Mouse (Mus musculus): ENCODE measurements at regions not wholly inside any gene's neighbourhood (a gene's known extent, or its start where the extent isn't known, plus 50 kb on each side); places are given as distances from the start of the nearest gene placed in this dataset.

DNA sequence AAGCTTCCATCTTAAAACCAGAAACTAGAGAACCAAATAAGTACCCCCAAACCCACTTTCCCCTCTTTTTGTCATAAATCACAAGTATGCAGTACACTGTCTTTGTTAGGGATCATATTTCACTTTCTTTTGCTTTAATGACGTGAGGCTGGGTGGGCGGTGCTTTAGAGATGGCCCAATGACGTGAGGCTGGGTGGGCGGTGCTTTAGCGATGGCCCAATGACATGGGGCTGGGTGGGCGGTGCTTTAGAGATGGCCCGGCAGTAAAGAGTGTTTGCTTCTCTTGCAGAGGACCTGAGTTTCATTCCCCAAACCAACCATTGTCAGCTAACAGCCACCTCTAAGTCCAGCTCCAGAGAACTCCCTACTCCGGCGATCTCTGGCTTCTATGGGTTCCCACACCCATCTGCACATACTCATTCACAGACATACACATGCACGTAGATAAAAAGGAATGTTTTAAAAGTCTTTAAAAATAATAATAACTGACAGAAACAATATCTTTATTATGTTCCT, 59.2 kb upstream of the Siah3 start:
- H3K27me3 ChIP-seq (ENCODE audit: control insufficient read depth, insufficient read depth, low read length), result no peaks in the 10 kb centered on the region
- H3K4me3 ChIP-seq (replicated peaks; ENCODE audit: low read length), result no peak overlapping the region
- H3K4me1 ChIP-seq (ENCODE audit: control insufficient read depth, insufficient read depth, low read length), result 0 out of 2 replicates have a peak, but pooled peaks cover 5% of the 10 kb centered on the region
- no peaks in the 10 kb centered on the region for H3K36me3 ChIP-seq (ENCODE audit: control insufficient read depth, insufficient read depth, low read length)
- no peaks in the 10 kb centered on the region for H3K9me3 ChIP-seq (replicated peaks; ENCODE audit: control insufficient read depth, low read length)
- WGBS, result 84% methylated on average over 10 of the region's 10 CpGs
- no peak overlapping the region for H3K27ac ChIP-seq (ENCODE audit: low read length)
- ATAC-seq (ENCODE audit: insufficient read depth, low FRiP score), result no peak
- no peak overlapping the region for H3K9ac ChIP-seq (ENCODE audit: low read length)
- no peak overlapping the region for H3K4me2 ChIP-seq (ENCODE audit: low read depth, low read length)

DNA sequence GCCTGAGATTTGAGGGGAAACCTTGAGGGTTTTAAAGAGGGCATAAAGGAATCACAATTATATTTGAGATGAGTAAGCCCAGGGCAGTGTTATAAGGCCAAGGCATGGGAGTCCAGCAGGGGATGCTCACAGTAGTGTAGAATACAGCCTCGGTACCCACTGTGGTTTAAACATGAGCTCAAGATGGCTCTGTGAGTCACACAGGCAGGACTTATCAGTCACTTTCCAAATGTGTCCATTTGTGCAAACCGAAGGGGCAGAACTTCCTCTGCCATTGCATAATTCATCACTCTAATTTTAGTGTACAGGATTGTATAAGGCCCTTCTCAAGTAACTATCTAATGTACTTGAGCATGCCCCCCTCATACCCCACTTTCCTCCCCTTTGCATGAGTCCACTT, 56.1 kb upstream of the Siah3 start:
- Histone ChIP-seq H3K4me2 (ENCODE audit: low read depth, low read length) (no peak overlapping the region), H3K9me3 (replicated peaks; ENCODE audit: control insufficient read depth, low read length) (no peaks in the 10 kb centered on the region), H3K27ac (ENCODE audit: low read length) (no peak overlapping the region), H3K36me3 (ENCODE audit: control insufficient read depth, insufficient read depth, low read length) (no peaks in the 10 kb centered on the region), H3K4me3 (replicated peaks; ENCODE audit: low read length) (no peak overlapping the region), H3K9ac (ENCODE audit: low read length) (no peak overlapping the region), H3K27me3 (ENCODE audit: control insufficient read depth, insufficient read depth, low read length) (no peaks in the 10 kb centered on the region), H3K4me1 (ENCODE audit: control insufficient read depth, insufficient read depth, low read length) (no peaks in the 10 kb centered on the region)
- no peak for ATAC-seq (ENCODE audit: insufficient read depth, low FRiP score)
- 69% methylated on average over 2 of the region's 2 CpGs for WGBS

DNA sequence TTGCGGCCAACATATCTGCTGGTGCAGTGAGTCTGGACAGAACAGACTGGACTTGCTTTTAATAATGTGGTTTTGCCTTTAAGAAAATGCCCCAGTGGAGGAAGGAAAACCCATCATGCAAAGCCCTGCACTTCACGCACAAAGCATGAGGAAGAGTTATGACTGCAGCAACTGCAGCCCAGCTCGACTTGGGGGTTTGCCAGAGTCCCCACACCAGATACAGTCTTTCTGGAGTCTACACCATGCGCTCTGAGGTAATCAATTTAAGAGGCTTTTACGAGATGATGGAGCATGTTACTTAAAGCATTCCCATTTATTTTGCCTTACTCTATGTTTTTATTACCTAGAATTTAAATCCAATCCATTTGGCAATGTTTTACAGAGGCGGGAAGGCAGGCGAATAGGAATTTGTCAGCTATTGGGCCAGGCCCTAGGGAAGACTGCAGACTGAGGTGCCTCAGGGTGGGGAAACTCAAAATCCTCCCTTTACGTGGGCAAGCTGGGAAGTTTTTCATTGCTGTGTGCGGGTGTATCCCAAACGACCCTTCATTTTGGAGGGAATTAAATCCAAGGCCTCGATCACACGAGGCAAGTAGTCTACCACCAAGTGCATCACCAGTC, 53.2 kb upstream of the Siah3 start:
- Histone ChIP-seq H3K9me3 (replicated peaks; ENCODE audit: control insufficient read depth, low read length) (no peaks in the 10 kb centered on the region), H3K4me1 (ENCODE audit: control insufficient read depth, insufficient read depth, low read length) (no peaks in the 10 kb centered on the region), H3K27ac (ENCODE audit: low read length) (no peak overlapping the region), H3K9ac (ENCODE audit: low read length) (no peak overlapping the region), H3K4me2 (ENCODE audit: low read depth, low read length) (no peak overlapping the region), H3K36me3 (ENCODE audit: control insufficient read depth, insufficient read depth, low read length) (no peaks in the 10 kb centered on the region), H3K27me3 (ENCODE audit: control insufficient read depth, insufficient read depth, low read length) (no peaks in the 10 kb centered on the region), H3K4me3 (replicated peaks; ENCODE audit: low read length) (no peak overlapping the region)
- peak; percentile 84; the same call in 1 of the 2 replicates for ATAC-seq (ENCODE audit: insufficient read depth, low FRiP score)
- WGBS, result 55% methylated on average over 12 of the region's 12 CpGs

All from stomach, embryonic 16.5 days (tissue).